ENCODE assay signal across 8 mouse cellular contexts in genomic region chrX:71214441-71215112, GRCm38 (mm10). TPM values are rescaled to one million over a fixed set of nuclear protein-coding genes. Genes with fewer than 3 reads are reported as not detected.
DNase-seq lines count a peak whose midpoint lies in the region; ATAC-seq and TF ChIP-seq lines count a peak whose summit lies in the region.

No protein-coding gene starts in this region.

- H3K4me2 ChIP-seq in embryonic facial prominence, embryonic 15.5 days (replicated peaks), result peak overlapping the region; percentile 69
- H3K4me2 ChIP-seq in limb, embryonic 14.5 days (replicated peaks; ENCODE audit: low read depth, low read length, severe bottlenecking), result peak overlapping the region; percentile 58
- peak overlapping the region; percentile 59 for H3K4me2 ChIP-seq in midbrain, postnatal 0 days (ENCODE audit: low read depth, low read length, poor library complexity, severe bottlenecking)

- peak overlapping the region; percentile 92 for H3K27ac ChIP-seq in bone marrow, adult 2 months (ENCODE audit: control insufficient read depth, insufficient read depth, low read depth, low read length, poor library complexity)
- no peak overlapping the region for H3K27ac ChIP-seq in embryonic facial prominence, embryonic 15.5 days (replicated peaks)
- no peak overlapping the region for H3K27ac ChIP-seq in limb, embryonic 14.5 days (replicated peaks; ENCODE audit: low read depth, low read length)
- no peak overlapping the region for H3K27ac ChIP-seq in midbrain, postnatal 0 days (ENCODE audit: low read depth, low read length)

- H3K27me3 ChIP-seq in embryonic facial prominence, embryonic 15.5 days, result no peaks in the 10 kb centered on the region
- H3K27me3 ChIP-seq in limb, embryonic 14.5 days (ENCODE audit: control insufficient read depth, insufficient read depth, low read length), result no peaks in the 10 kb centered on the region
- H3K27me3 ChIP-seq in midbrain, postnatal 0 days (ENCODE audit: insufficient read depth, low read length), result no peaks in the 10 kb centered on the region

- H3K4me3 ChIP-seq in bone marrow, adult 2 months (replicated peaks; ENCODE audit: control insufficient read depth, low read depth, low read length), result peak overlapping the region; percentile 80
- peak overlapping the region; percentile 50 for H3K4me3 ChIP-seq in embryonic facial prominence, embryonic 15.5 days (replicated peaks)
- H3K4me3 ChIP-seq in limb, embryonic 14.5 days (replicated peaks; ENCODE audit: low read length), result peak overlapping the region; percentile 48
- H3K4me3 ChIP-seq in midbrain, postnatal 0 days (ENCODE audit: low read depth, low read length), result peak overlapping the region; percentile 49

- WGBS in bone marrow, adult 2 months, result 21% methylated on average over 20 of the region's 20 CpGs
- WGBS in embryonic facial prominence, embryonic 15.5 days, result 23% methylated on average over 20 of the region's 20 CpGs
- WGBS in limb, embryonic 14.5 days, result 27% methylated on average over 19 of the region's 20 CpGs
- 24% methylated on average over 17 of the region's 20 CpGs for WGBS in midbrain, postnatal 0 days

- no peaks in the 10 kb centered on the region; the same call in 1 of the 2 replicates for H3K4me1 ChIP-seq in bone marrow, adult 2 months (ENCODE audit: control insufficient read depth, insufficient read depth, low read length)
- no peaks in the 10 kb centered on the region for H3K4me1 ChIP-seq in embryonic facial prominence, embryonic 15.5 days
- H3K4me1 ChIP-seq in limb, embryonic 14.5 days (ENCODE audit: control insufficient read depth, insufficient read depth, low read length), result no peaks in the 10 kb centered on the region
- H3K4me1 ChIP-seq in midbrain, postnatal 0 days (ENCODE audit: insufficient read depth, low read length), result no peaks in the 10 kb centered on the region

- H3K36me3 ChIP-seq in embryonic facial prominence, embryonic 15.5 days, result no peaks in the 10 kb centered on the region
- no peaks in the 10 kb centered on the region for H3K36me3 ChIP-seq in limb, embryonic 14.5 days (ENCODE audit: control insufficient read depth, insufficient read depth, low read length)
- H3K36me3 ChIP-seq in midbrain, postnatal 0 days (ENCODE audit: insufficient read depth, low read length), result no peaks in the 10 kb centered on the region

- H3K9me3 ChIP-seq in embryonic facial prominence, embryonic 15.5 days (replicated peaks), result no peaks in the 10 kb centered on the region
- no peaks in the 10 kb centered on the region for H3K9me3 ChIP-seq in limb, embryonic 14.5 days (ENCODE audit: control insufficient read depth, low read length)
- H3K9me3 ChIP-seq in midbrain, postnatal 0 days (ENCODE audit: low read length), result no peaks in the 10 kb centered on the region

- H3K9ac ChIP-seq in embryonic facial prominence, embryonic 15.5 days, result 0 out of 2 replicates have a peak overlapping the region, but pooled peaks have one; percentile 21
- H3K9ac ChIP-seq in limb, embryonic 14.5 days (ENCODE audit: low read depth, low read length, severe bottlenecking), result peak overlapping the region; percentile 43; the same call in 1 of the 2 replicates
- H3K9ac ChIP-seq in midbrain, postnatal 0 days (replicated peaks; ENCODE audit: low read length, poor library complexity, severe bottlenecking), result peak overlapping the region; percentile 44

- peak; percentile 98 for ATAC-seq in embryonic facial prominence, embryonic 15.5 days (ENCODE audit: insufficient number of reproducible peaks, low FRiP score, low TSS enrichment, low read depth)
- peak; percentile 94 for ATAC-seq in limb, embryonic 14.5 days (ENCODE audit: low FRiP score, low read depth)
- peak; percentile 97 for ATAC-seq in midbrain, postnatal 0 days (ENCODE audit: low FRiP score)

- TF ChIP-seq POLR2A in bone marrow, adult 2 months (IDR thresholded peaks at IDR 0.05; ENCODE audit: borderline replicate concordance, control insufficient read depth, low read depth, low read length), result peak; percentile 22; the same call in 1 of the 2 replicates
- TF ChIP-seq POLR2A in limb, embryonic 14.5 days (IDR thresholded peaks at IDR 0.05; ENCODE audit: borderline replicate concordance, extremely low read depth, insufficient read depth, insufficient read length), result no peak

- no peak for TF ChIP-seq CTCF in bone marrow, adult 2 months (IDR thresholded peaks at IDR 0.05; ENCODE audit: control insufficient read depth, insufficient read depth, low read length)
- no peak for TF ChIP-seq CTCF in midbrain, postnatal 0 days (IDR thresholded peaks at IDR 0.05)

- peak; percentile 97 for DNase-seq in 416B (ENCODE audit: low read depth)
- peak; percentile 86 for DNase-seq in heart, adult 8-10 months (ENCODE audit: low spot score)
- peak; percentile 94 for DNase-seq in kidney, adult 9 months
- peak; percentile 74 for DNase-seq in limb, embryonic 14.5 days (ENCODE audit: low spot score)
- DNase-seq in midbrain, postnatal 0 days (ENCODE audit: low spot score), result peak; percentile 90
- peak; percentile 76 to 80 for DNase-seq in spleen, postnatal 4 days (ENCODE audit: low spot score in 2 of 2)

RNA-seq across cellular contexts. Expression of gene Mtm1, which starts 4.0 kb away (rescaled TPM):
- polyA plus RNA-seq in bone marrow, adult 2 months (2011; ENCODE audit: insufficient read depth, insufficient read length, low replicate concordance, missing spikeins), result 0.75 and 3.6 TPM in 2 replicates
- polyA plus RNA-seq in embryonic facial prominence, embryonic 15.5 days (2015; fragmentation: Nextera tagmentation; extraction: Ambion mirVana), result 4.8 and 5.1 TPM in 2 replicates
- 10 to 100 TPM; 14.8 to 17.8 (median 17.2) TPM for total RNA-seq in heart, adult 8-10 months (2022)
- polyA plus RNA-seq in limb, embryonic 14.5 days (2012; rRNA removed), result 1.9 and 2.5 TPM in 2 replicates
- 2.6 and 4.0 TPM in 2 replicates for polyA plus RNA-seq in limb, embryonic 14.5 days (2014; fragmentation: Nextera tagmentation; extraction: Ambion mirVana)
- total RNA-seq in midbrain, postnatal 0 days (2014; rRNA removed), result 4.1 and 7.9 TPM in 2 replicates
- 3.3 and 4.1 TPM in 2 replicates for polyA plus RNA-seq in midbrain, postnatal 0 days (2015; fragmentation: Nextera tagmentation; extraction: Ambion mirVana)
